Mouse (Mus musculus): ENCODE data around the gene Cpxm2. TPM values are rescaled to one million over a fixed set of nuclear protein-coding genes. Genes with fewer than 3 reads are reported as not detected.

The Cpxm2 gene
- 1 to 10 TPM; 1.7 to 1.8 TPM for total RNA-seq (2021)
- long read RNA-seq, experiment 1, partial matches to known transcripts, result 1 of 3 reads
- long read RNA-seq, experiment 1, other reads (novel, unspliced or antisense), result 1 of 3 reads
- long read RNA-seq, experiment 2, partial matches to known transcripts, result 0 of 1 reads
- long read RNA-seq, experiment 2, other reads (novel, unspliced or antisense), result 1 of 1 reads

- no peak for DNase-seq (ENCODE audit: low spot score in 2 of 2)
These were observed at the start of gene Cpxm2 for GRCm38 (mm10) chr7:132154368-132154961. TSS of gene Cpxm2 (minus strand) at chr7:132154739.

GRCm38 (mm10) chr7:132204073-132204612 is 49.6 kb upstream of the Cpxm2 start:
- DNase-seq (ENCODE audit: low spot score in 2 of 2), result no peak

GRCm38 (mm10) chr7:132199686-132200085 is 45.1 kb upstream of the Cpxm2 start:
- no peak for DNase-seq (ENCODE audit: low spot score in 2 of 2)

- DNase-seq (ENCODE audit: low spot score in 2 of 2), result no peak
These were observed 44.3 kb upstream of the Cpxm2 start for GRCm38 (mm10) chr7:132198806-132199205.

GRCm38 (mm10) chr7:132197817-132198475 is 43.4 kb upstream of the Cpxm2 start:
- DNase-seq (ENCODE audit: low spot score in 2 of 2), result no peak

- no peak for DNase-seq (ENCODE audit: low spot score in 2 of 2)
These were observed 42.0 kb upstream of the Cpxm2 start for GRCm38 (mm10) chr7:132196581-132196980.

GRCm38 (mm10) chr7:132193606-132194005 is 39.1 kb upstream of the Cpxm2 start:
- no peak for DNase-seq (ENCODE audit: low spot score in 2 of 2)

GRCm38 (mm10) chr7:132187456-132187855 is 32.9 kb upstream of the Cpxm2 start:
- no peak for DNase-seq (ENCODE audit: low spot score in 2 of 2)

- DNase-seq (ENCODE audit: low spot score in 2 of 2), result no peak
These were observed 29.4 kb upstream of the Cpxm2 start for GRCm38 (mm10) chr7:132183892-132184404.

- no peak for DNase-seq (ENCODE audit: low spot score in 2 of 2)
These were observed 27.2 kb upstream of the Cpxm2 start for GRCm38 (mm10) chr7:132181586-132182198.

- no peak for DNase-seq (ENCODE audit: low spot score in 2 of 2)
These were observed 26.5 kb upstream of the Cpxm2 start for GRCm38 (mm10) chr7:132181042-132181441.

- no peak for DNase-seq (ENCODE audit: low spot score in 2 of 2)
These were observed 24.5 kb upstream of the Cpxm2 start for GRCm38 (mm10) chr7:132179049-132179448.

- no peak for DNase-seq (ENCODE audit: low spot score in 2 of 2)
These were observed 20.2 kb upstream of the Cpxm2 start for GRCm38 (mm10) chr7:132174787-132175186.

- DNase-seq (ENCODE audit: low spot score in 2 of 2), result no peak
These were observed 19.8 kb upstream of the Cpxm2 start for GRCm38 (mm10) chr7:132174296-132174695.

GRCm38 (mm10) chr7:132172220-132172619 is 17.7 kb upstream of the Cpxm2 start:
- no peak for DNase-seq (ENCODE audit: low spot score in 2 of 2)

- DNase-seq (ENCODE audit: low spot score in 2 of 2), result no peak
These were observed 17.2 kb upstream of the Cpxm2 start for GRCm38 (mm10) chr7:132171716-132172115.

- DNase-seq (ENCODE audit: low spot score in 2 of 2), result no peak
These were observed 15.1 kb upstream of the Cpxm2 start for GRCm38 (mm10) chr7:132169419-132170169.

GRCm38 (mm10) chr7:132167239-132167638 is 12.7 kb upstream of the Cpxm2 start:
- no peak for DNase-seq (ENCODE audit: low spot score in 2 of 2)

- no peak for DNase-seq (ENCODE audit: low spot score in 2 of 2)
These were observed 7.7 kb upstream of the Cpxm2 start for GRCm38 (mm10) chr7:132162254-132162653.

GRCm38 (mm10) chr7:132158321-132159025 is 3.9 kb upstream of the Cpxm2 start:
- no peak for DNase-seq (ENCODE audit: low spot score in 2 of 2)
